In genomic region chr10:62173941-62174448, GRCm38 (mm10) we compare ENCODE assay signal across 27 mouse cellular contexts. TPM values are rescaled to one million over a fixed set of nuclear protein-coding genes. Genes with fewer than 3 reads are reported as not detected.
A peak's percentile ranks its signal among the peaks of the same experiment; 100 is the strongest.
DNase-seq lines count a peak whose midpoint lies in the region; ATAC-seq lines count a peak whose summit lies in the region.
"Had no signal": no experiment of that assay in that cellular context is flagged by ENCODE, and none has a peak within 500 bp of the region (broad histone marks: within the 10 kb centered on the region; RNA-seq: fewer than 3 reads in every experiment).

No protein-coding gene starts in this region.

- no peak for DNase-seq in neural tube, embryonic 11.5 days (ENCODE audit: low spot score)
- peak; percentile 29 for DNase-seq in limb, embryonic 10.5 days (ENCODE audit: low spot score)
- no peak for DNase-seq in spleen, adult 12 weeks (ENCODE audit: low spot score)
- no peak for DNase-seq in spleen, postnatal 10 days (ENCODE audit: low spot score in 2 of 2)
- DNase-seq: adrenal gland, postnatal 25 days; B cell, adult 2 months; cerebellum, adult 11-12 months; cerebellum, postnatal 25 days; gastrocnemius, postnatal 14 days; heart, adult 18-20 months; heart, postnatal 36 days; kidney, adult 8-10 months; kidney, postnatal 25 days; left cerebral cortex, postnatal 4 days; lung, adult 18-20 months; right cerebral cortex, postnatal 14 days; thymus, adult 18-20 months had no signal

- H3K27ac ChIP-seq in forebrain, embryonic 13.5 days: no peak overlapping the region
- H3K27ac ChIP-seq in forebrain, embryonic 15.5 days (replicated peaks): no peak overlapping the region
- 0 out of 2 replicates have a peak overlapping the region, but pooled peaks have one; percentile 8 for H3K27ac ChIP-seq in neural tube, embryonic 11.5 days (ENCODE audit: low read depth, low read length)
- H3K27ac ChIP-seq in neural tube, embryonic 15.5 days (replicated peaks): no peak overlapping the region
- no peak overlapping the region for H3K27ac ChIP-seq in limb, embryonic 10.5 days
- H3K27ac ChIP-seq: embryonic facial prominence, embryonic 13.5 days; left cerebral cortex, adult 2 months; stomach, embryonic 15.5 days had no signal

- no peak overlapping the region for H3K4me3 ChIP-seq in forebrain, embryonic 13.5 days
- no peak overlapping the region for H3K4me3 ChIP-seq in forebrain, embryonic 15.5 days
- H3K4me3 ChIP-seq in neural tube, embryonic 11.5 days (ENCODE audit: low read depth, low read length): no peak overlapping the region
- H3K4me3 ChIP-seq in neural tube, embryonic 15.5 days (replicated peaks): no peak overlapping the region
- H3K4me3 ChIP-seq in limb, embryonic 10.5 days: no peak overlapping the region
- H3K4me3 ChIP-seq: embryonic facial prominence, embryonic 13.5 days; left cerebral cortex, adult 2 months; megakaryocyte, embryonic 14.5 days; stomach, embryonic 15.5 days had no signal

- 13% methylated on average over 9 of the region's 9 CpGs for WGBS in forebrain, embryonic 13.5 days
- 11% methylated on average over 9 of the region's 9 CpGs for WGBS in forebrain, embryonic 15.5 days
- 23% methylated on average over 9 of the region's 9 CpGs for WGBS in neural tube, embryonic 11.5 days
- 19% methylated on average over 9 of the region's 9 CpGs for WGBS in neural tube, embryonic 15.5 days
- WGBS in limb, embryonic 10.5 days: 33% methylated on average over 9 of the region's 9 CpGs

- H3K9ac ChIP-seq in forebrain, embryonic 13.5 days: 0 out of 2 replicates have a peak overlapping the region, but pooled peaks have one; percentile 16
- no peak overlapping the region for H3K9ac ChIP-seq in forebrain, embryonic 15.5 days (replicated peaks)
- no peak overlapping the region for H3K9ac ChIP-seq in neural tube, embryonic 11.5 days (ENCODE audit: low read length)
- H3K9ac ChIP-seq in neural tube, embryonic 15.5 days (replicated peaks): no peak overlapping the region
- H3K9ac ChIP-seq: embryonic facial prominence, embryonic 13.5 days; stomach, embryonic 15.5 days had no signal

- H3K4me1 ChIP-seq in forebrain, embryonic 13.5 days: peaks cover 22% of the 10 kb centered on the region; the same call in 1 of the 2 replicates
- H3K4me1 ChIP-seq in forebrain, embryonic 15.5 days: no peaks in the 10 kb centered on the region; the same call in 1 of the 2 replicates
- peaks cover 6% of the 10 kb centered on the region; the same call in 1 of the 2 replicates for H3K4me1 ChIP-seq in neural tube, embryonic 11.5 days (ENCODE audit: control insufficient read depth, insufficient read depth, low read length)
- H3K4me1 ChIP-seq in neural tube, embryonic 15.5 days: peaks cover 16% of the 10 kb centered on the region
- peaks cover 21% of the 10 kb centered on the region for H3K4me1 ChIP-seq in limb, embryonic 10.5 days
- H3K4me1 ChIP-seq: megakaryocyte, embryonic 14.5 days had no signal

- H3K36me3 ChIP-seq in forebrain, embryonic 13.5 days (ENCODE audit: poor library complexity, severe bottlenecking): no peaks in the 10 kb centered on the region
- H3K36me3 ChIP-seq in forebrain, embryonic 15.5 days: no peaks in the 10 kb centered on the region
- no peaks in the 10 kb centered on the region for H3K36me3 ChIP-seq in neural tube, embryonic 11.5 days (ENCODE audit: control insufficient read depth, insufficient read depth, low read length)
- H3K36me3 ChIP-seq in neural tube, embryonic 15.5 days: no peaks in the 10 kb centered on the region
- H3K36me3 ChIP-seq in limb, embryonic 10.5 days: no peaks in the 10 kb centered on the region
- H3K36me3 ChIP-seq: embryonic facial prominence, embryonic 13.5 days; stomach, embryonic 15.5 days had no signal

- H3K27me3 ChIP-seq in forebrain, embryonic 13.5 days: peaks cover 3% of the 10 kb centered on the region; the same call in 1 of the 2 replicates
- no peaks in the 10 kb centered on the region for H3K27me3 ChIP-seq in forebrain, embryonic 15.5 days
- H3K27me3 ChIP-seq in neural tube, embryonic 11.5 days (ENCODE audit: control insufficient read depth, insufficient read depth, low read length): peaks cover 10% of the 10 kb centered on the region; the same call in 1 of the 2 replicates
- peaks cover 52% of the 10 kb centered on the region for H3K27me3 ChIP-seq in neural tube, embryonic 15.5 days (replicated peaks)
- H3K27me3 ChIP-seq in limb, embryonic 10.5 days (ENCODE audit: low read depth, poor library complexity, severe bottlenecking): peaks cover 26% of the 10 kb centered on the region
- H3K27me3 ChIP-seq: stomach, embryonic 15.5 days had no signal

- H3K9me3 ChIP-seq in forebrain, embryonic 13.5 days (replicated peaks): 0 out of 2 replicates have a peak, but pooled peaks cover 9% of the 10 kb centered on the region
- H3K9me3 ChIP-seq in forebrain, embryonic 15.5 days: no peaks in the 10 kb centered on the region
- H3K9me3 ChIP-seq in neural tube, embryonic 11.5 days (ENCODE audit: control insufficient read depth, low read length): no peaks in the 10 kb centered on the region
- H3K9me3 ChIP-seq in neural tube, embryonic 15.5 days (replicated peaks): no peaks in the 10 kb centered on the region
- H3K9me3 ChIP-seq in limb, embryonic 10.5 days (replicated peaks): no peaks in the 10 kb centered on the region
- H3K9me3 ChIP-seq: embryonic facial prominence, embryonic 13.5 days; stomach, embryonic 15.5 days had no signal

- no peak for ATAC-seq in forebrain, embryonic 13.5 days
- no peak for ATAC-seq in forebrain, embryonic 15.5 days (replicated peaks)
- ATAC-seq in neural tube, embryonic 11.5 days (ENCODE audit: insufficient read depth, low FRiP score, low TSS enrichment): no peak; the same call in 1 of the 2 replicates
- ATAC-seq in neural tube, embryonic 15.5 days (ENCODE audit: low FRiP score): no peak

- no peak overlapping the region for H3K4me2 ChIP-seq in forebrain, embryonic 13.5 days
- no peak overlapping the region for H3K4me2 ChIP-seq in forebrain, embryonic 15.5 days (replicated peaks)
- H3K4me2 ChIP-seq in neural tube, embryonic 11.5 days (ENCODE audit: low read depth): no peak overlapping the region
- no peak overlapping the region for H3K4me2 ChIP-seq in neural tube, embryonic 15.5 days
- H3K4me2 ChIP-seq: embryonic facial prominence, embryonic 13.5 days; stomach, embryonic 15.5 days had no signal

RNA-seq across cellular contexts. Expression of gene Fam241b, which starts 30.3 kb away (rescaled TPM):
- 92.5 and 96.1 TPM in 2 replicates for polyA plus RNA-seq in forebrain, embryonic 13.5 days (2015; fragmentation: Nextera tagmentation; extraction: Ambion mirVana)
- polyA plus RNA-seq in forebrain, embryonic 15.5 days (2015; fragmentation: Nextera tagmentation; extraction: Ambion mirVana): 149 and 150 TPM in 2 replicates
- 9.5 and 10.9 TPM in 2 replicates for polyA plus RNA-seq in neural tube, embryonic 11.5 days (2014; fragmentation: Nextera tagmentation; extraction: Ambion mirVana)
- 114 and 139 TPM in 2 replicates for polyA plus RNA-seq in neural tube, embryonic 15.5 days (2015; fragmentation: Nextera tagmentation; extraction: Ambion mirVana)
- polyA plus RNA-seq in limb, embryonic 10.5 days (2016; fragmentation: Nextera tagmentation; extraction: Ambion mirVana): 9.0 and 12.6 TPM in 2 replicates

RNA-seq across cellular contexts. Expression of gene Neurog3, which starts 41.1 kb away (rescaled TPM):
- polyA plus RNA-seq in forebrain, embryonic 13.5 days (2015; fragmentation: Nextera tagmentation; extraction: Ambion mirVana): 0.15 and 0.41 TPM in 2 replicates
- polyA plus RNA-seq in forebrain, embryonic 15.5 days (2015; fragmentation: Nextera tagmentation; extraction: Ambion mirVana): 0.24 TPM in 1 of 2 replicates, not detected in the other
- polyA plus RNA-seq in neural tube, embryonic 11.5 days (2014; fragmentation: Nextera tagmentation; extraction: Ambion mirVana): 11.2 and 14.7 TPM in 2 replicates
- 0.35 and 0.68 TPM in 2 replicates for polyA plus RNA-seq in neural tube, embryonic 15.5 days (2015; fragmentation: Nextera tagmentation; extraction: Ambion mirVana)
- not detected in 2 replicates for polyA plus RNA-seq in limb, embryonic 10.5 days (2016; fragmentation: Nextera tagmentation; extraction: Ambion mirVana)
- polyA plus RNA-seq: embryonic facial prominence, embryonic 13.5 days; heart, embryonic 14.5 days; liver, adult 2 months; spleen, adult 2 months had no signal

RNA-seq across cellular contexts. Expression of gene Tspan15, which starts 57.1 kb away (rescaled TPM):
- 14.2 and 18.0 TPM in 2 replicates for polyA plus RNA-seq in forebrain, embryonic 13.5 days (2015; fragmentation: Nextera tagmentation; extraction: Ambion mirVana)
- polyA plus RNA-seq in forebrain, embryonic 15.5 days (2015; fragmentation: Nextera tagmentation; extraction: Ambion mirVana): 14.4 and 17.0 TPM in 2 replicates
- 8.6 and 8.9 TPM in 2 replicates for polyA plus RNA-seq in neural tube, embryonic 11.5 days (2014; fragmentation: Nextera tagmentation; extraction: Ambion mirVana)
- polyA plus RNA-seq in neural tube, embryonic 15.5 days (2015; fragmentation: Nextera tagmentation; extraction: Ambion mirVana): 16.6 and 22.8 TPM in 2 replicates
- polyA plus RNA-seq in limb, embryonic 10.5 days (2016; fragmentation: Nextera tagmentation; extraction: Ambion mirVana): 15.1 and 18.5 TPM in 2 replicates
